Mouse (Mus musculus) brain, embryonic 14.5 days (tissue): ENCODE results near the gene Usp29. TPM values are rescaled to one million over a fixed set of nuclear protein-coding genes. Genes with fewer than 3 reads are reported as not detected.

Experiments used
- DNase-seq: peaks from one replicate; pipeline ENCODE4 v3.0.0-alpha.2; 2011; ENCODE audit warnings: low read depth
- CTCF ChIP-seq: fragments of 200-500 bp; IDR thresholded peaks from 2 replicates; pipeline ENCODE4 v1.5.1; 2012; ENCODE audit warnings: inconsistent platforms, mild to moderate bottlenecking, moderate library complexity, borderline replicate concordance; ENCODE audit not compliant: insufficient read depth, insufficient read length; ENCODE audit errors: extremely low read depth
- POLR2A ChIP-seq: fragments of 200-500 bp; IDR thresholded peaks from 2 replicates; pipeline ENCODE4 v1.6.1; 2012; ENCODE audit warnings: mild to moderate bottlenecking, inconsistent platforms, borderline replicate concordance; ENCODE audit not compliant: poor library complexity, insufficient read depth, insufficient read length, severe bottlenecking; ENCODE audit errors: extremely low read depth
- polyA plus RNA-seq: library from polyadenylated mRNA; depleted of rRNA; stranded (reverse); fragments of >200 nt; gene quantifications from 2 replicates; pipeline ENCODE4 v1.2.3, GENCODE M21; 2012

Usp29 gene
- polyA plus RNA-seq, 1 experiment: 38.4 TPM

DNA sequence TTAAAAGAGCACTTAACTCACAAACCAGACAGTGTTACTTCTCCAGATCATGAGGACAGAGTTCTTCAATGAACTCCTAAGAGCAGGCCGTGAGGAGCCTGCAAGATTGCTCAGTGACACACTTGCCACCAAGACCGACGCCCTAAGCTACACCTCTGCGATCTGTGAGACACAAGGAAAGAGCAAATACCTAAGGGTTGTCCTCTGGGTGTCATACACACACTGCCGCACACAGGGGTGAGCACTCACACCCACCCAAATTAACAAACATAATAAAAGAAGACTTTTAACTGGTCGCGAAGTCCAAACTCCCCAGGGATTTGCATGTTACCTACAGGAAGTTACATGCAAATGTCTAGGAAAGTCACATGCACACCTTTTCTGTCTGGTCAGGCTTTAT, 170.3 kb downstream of the Usp29 start:
- TF ChIP-seq CTCF (no peak), POLR2A (no peak)
- no peak for DNase-seq

DNA sequence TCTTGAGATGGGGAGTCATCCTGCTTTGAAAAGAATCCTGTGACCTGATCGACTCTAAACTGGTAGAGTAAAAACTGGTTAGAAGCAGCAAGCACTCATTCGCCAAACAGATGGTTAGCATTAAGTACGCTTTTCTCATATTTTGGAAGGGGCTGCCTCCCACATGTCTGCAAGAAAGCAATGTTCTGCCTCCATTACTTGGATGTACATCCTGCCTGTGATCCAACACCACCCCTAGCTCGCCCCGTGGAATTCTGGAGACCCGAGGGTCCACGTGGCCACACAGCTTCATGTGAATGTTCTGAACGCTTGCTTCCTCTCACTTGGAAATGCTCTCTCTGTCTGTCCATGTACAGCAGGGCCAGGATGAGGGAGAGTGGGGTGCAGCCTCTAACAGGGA, 173.1 kb downstream of the Usp29 start:
- no peak for DNase-seq
- TF ChIP-seq POLR2A: no peak
- TF ChIP-seq CTCF: no peak

DNA sequence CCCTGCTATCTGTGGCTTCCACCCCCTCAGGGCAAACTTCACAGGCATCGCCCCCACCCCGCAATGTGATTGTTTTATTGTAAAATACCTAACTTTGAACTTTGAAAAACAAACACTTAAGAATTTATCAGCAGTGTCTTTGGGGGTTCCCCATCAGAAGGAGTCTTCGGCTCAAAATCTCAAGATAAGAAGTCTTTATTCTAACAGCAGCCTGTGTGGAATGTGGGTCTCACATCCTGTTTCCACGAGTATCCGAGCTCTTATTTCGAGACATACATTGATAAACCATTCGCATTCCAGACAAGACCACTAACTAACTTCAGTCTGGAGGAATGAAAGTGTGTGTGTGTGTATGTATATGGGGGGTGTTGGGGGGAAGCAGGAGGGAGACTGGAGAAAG, 180.1 kb downstream of the Usp29 start:
- no peak for DNase-seq

GRCm38 (mm10) chr7:6911731-6912130, 181.4 kb downstream of the Usp29 start:
- no peak for DNase-seq
- TF ChIP-seq POLR2A (no peak), CTCF (no peak)

More for the DNA sequence above, 180.1 kb downstream of the Usp29 start:
- TF ChIP-seq POLR2A: no peak
- no peak for TF ChIP-seq CTCF

DNA sequence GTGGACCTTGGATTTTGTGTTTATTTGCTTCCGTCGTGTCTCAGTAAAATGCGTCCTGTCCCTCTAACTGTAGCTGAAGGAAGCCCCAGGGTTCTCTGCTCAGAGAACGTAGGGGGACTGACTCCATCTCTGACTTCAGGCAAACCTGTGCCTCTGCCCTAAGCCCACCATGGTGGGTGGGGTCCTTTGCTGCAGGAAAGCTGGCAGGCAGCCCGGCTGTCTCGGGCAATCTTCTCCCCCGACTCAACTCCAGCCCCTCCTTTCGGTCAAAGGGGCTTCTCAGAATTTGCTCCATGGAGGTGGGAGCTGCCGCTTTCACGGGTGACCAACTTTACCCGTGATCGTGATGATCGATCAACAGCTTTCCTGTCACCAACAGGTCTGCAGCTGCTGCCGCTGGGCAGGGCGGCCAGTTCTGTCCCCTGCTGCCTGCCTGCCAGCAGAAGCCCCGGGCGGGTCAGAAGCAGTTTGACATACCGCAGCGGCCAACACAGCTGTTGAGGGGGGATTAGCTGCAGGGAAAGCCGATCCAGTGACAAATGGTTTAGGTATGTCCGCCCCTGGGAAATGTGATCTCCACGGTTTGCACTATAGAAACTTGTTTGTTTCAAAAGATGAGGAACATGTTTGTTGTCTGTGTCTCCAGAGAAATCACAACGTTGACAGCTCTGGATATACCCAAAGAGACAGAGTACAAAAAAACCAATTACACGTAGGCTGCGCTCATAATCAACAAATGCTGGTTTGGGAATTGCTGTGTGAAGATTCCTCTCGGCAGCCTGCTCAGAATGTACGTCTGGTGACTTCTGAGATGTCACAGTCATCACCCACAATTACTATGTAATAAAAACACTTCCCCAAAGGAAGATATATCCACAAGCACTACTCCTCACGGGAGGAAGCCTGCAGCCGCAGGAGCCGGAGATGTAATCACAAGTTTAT, 183.3 kb downstream of the Usp29 start:
- DNase-seq: peak; percentile 73
- TF ChIP-seq CTCF: no peak

DNA sequence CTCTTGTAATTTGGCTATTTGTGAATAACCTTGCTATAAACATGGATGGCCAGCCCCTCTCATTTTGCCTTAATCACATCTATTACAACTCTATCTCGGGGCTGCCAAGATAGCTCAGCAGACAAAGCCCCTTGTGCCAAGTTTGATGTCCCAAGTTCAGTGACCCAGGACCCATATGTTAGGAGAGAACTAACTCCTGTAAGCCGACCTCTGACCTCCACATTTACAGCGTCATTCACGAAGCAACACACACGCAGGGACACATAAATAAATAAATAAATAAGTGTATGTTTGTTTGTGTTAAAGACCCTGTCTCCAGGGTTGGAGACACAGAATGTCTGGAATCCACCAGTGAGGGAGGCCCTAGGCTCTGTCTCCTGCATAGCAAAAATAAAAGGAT, 186.7 kb downstream of the Usp29 start:
- TF ChIP-seq CTCF: no peak
- TF ChIP-seq POLR2A: no peak
- peak; percentile 59 for DNase-seq

GRCm38 (mm10) chr7:6918267-6918666, 187.9 kb downstream of the Usp29 start:
- DNase-seq: peak; percentile 94
- TF ChIP-seq POLR2A: no peak
- TF ChIP-seq CTCF: peak; percentile 88

DNA sequence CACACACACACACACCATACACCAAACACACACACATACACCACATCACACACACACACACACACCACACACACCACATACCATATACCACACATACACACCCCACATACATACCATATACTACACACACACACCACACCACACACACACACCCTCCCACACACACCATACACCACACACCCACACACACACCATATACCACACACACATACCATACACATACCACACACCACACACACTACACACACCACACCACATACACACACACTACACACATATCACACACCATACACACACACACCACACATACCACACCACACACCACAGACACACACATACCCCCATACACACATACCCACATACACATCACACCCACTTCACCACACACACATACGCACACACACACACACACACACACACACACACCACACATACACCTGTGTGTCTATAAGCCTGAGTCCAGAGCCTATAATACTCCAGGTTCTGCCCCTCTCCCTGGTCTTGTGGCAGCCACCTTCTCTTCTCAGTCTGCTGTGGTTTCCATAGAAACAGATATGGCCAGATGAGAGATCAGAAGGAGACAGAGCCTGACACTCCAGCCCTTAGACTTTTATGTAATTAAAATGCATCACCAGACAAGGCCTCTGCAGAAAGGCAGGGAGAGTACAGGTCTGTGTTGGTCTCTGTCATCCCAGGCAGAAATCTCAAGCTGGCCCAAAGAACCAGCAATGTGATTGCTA, 188.9 kb downstream of the Usp29 start:
- DNase-seq: peak; percentile 57
- TF ChIP-seq CTCF (no peak), POLR2A (no peak)

DNA sequence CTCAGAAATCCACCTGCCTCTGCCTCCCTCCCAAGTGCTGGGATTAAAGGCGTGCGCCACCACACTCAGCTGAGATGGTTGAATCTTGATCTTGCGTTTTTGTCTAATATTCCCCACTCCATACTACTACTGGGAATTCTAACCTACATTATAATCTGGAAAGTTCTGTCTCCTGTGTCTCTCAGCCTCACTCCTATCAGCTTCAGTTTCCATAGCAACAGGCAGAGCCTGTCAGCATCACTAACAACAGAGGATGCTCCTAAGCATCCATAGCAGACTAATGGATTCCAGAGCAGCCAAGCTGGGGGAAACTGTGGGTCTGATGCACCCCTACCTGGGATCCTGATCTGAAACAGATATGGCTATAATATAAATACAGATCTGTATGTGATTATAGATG, 193.1 kb downstream of the Usp29 start:
- TF ChIP-seq POLR2A (no peak), CTCF (no peak)
- peak; percentile 74 for DNase-seq

GRCm38 (mm10) chr7:6925926-6926730, 195.8 kb downstream of the Usp29 start:
- DNase-seq: peak; percentile 73
- TF ChIP-seq CTCF: no peak
- TF ChIP-seq POLR2A: no peak

DNA sequence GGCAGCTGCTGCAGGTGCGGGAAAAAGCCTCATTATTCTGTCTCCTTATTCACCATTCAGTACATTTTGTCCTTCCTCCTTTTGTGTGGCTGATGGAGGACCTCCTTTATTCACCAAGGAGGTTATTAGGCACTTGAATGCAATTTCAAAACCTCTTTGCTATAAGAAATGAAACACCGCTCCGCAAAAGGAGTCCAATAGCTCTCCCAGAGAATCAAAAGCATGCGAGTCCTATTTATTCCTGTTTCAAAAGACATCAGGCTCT, 196.3 kb downstream of the Usp29 start:
- DNase-seq: peak; percentile 79

More for the DNA sequence above, 196.3 kb downstream of the Usp29 start:
- TF ChIP-seq POLR2A (no peak), CTCF (no peak)
